Mouse (Mus musculus) liver, postnatal 0 days (tissue): ENCODE data around the gene Spsb4. TPM values are rescaled to one million over a fixed set of nuclear protein-coding genes. Genes with fewer than 3 reads are reported as not detected.
A peak's percentile ranks its signal among the peaks of the same experiment; 100 is the strongest.

Experiments used
- ATAC-seq: fragments of 200-750 bp; cut with Nextera tagmentation; 2 replicates; pipeline ENCODE4 v1.8.0; 2017; ENCODE audit warnings: mild to moderate bottlenecking, moderate library complexity
- DNase-seq: peaks from one replicate; pipeline ENCODE4 v3.0.0-alpha.2; 2016
- H3K27ac ChIP-seq: fragments of 300-500 bp; sonication (generic); 2 replicates; pipeline ENCODE4 v1.5.1; 2014; ENCODE audit warnings: antibody characterized with exemption, moderate library complexity, mild to moderate bottlenecking, low read depth
- H3K27me3 ChIP-seq: fragments of 300-500 bp; sonication (generic); 2 replicates; pipeline ENCODE4 v1.6.1; 2014; ENCODE audit warnings: low read length, control low read depth, mixed read lengths; ENCODE audit not compliant: insufficient read depth
- H3K36me3 ChIP-seq: fragments of 300-500 bp; sonication (generic); replicated peaks from 2 replicates; pipeline ENCODE4 v1.6.1; 2014; ENCODE audit warnings: mild to moderate bottlenecking, control low read depth, low read length, moderate library complexity, mixed read lengths; ENCODE audit not compliant: insufficient read depth
- H3K4me1 ChIP-seq: fragments of 300-500 bp; sonication (generic); 2 replicates; pipeline ENCODE4 v1.6.1; 2014; ENCODE audit warnings: antibody characterized with exemption, mild to moderate bottlenecking, control low read depth; ENCODE audit not compliant: insufficient read depth
- H3K4me2 ChIP-seq: fragments of 300-500 bp; sonication (generic); 2 replicates; pipeline ENCODE4 v1.6.1; 2014; ENCODE audit warnings: low read depth, mild to moderate bottlenecking, low read length, moderate library complexity, mixed read lengths
- H3K4me3 ChIP-seq: fragments of 300-500 bp; sonication (generic); 2 replicates; pipeline ENCODE4 v1.5.1; 2014; ENCODE audit warnings: low read depth, low read length
- H3K9ac ChIP-seq: fragments of 300-500 bp; sonication (generic); replicated peaks from 2 replicates; pipeline ENCODE4 v1.6.1; 2014; ENCODE audit warnings: mild to moderate bottlenecking, moderate library complexity
- H3K9me3 ChIP-seq: fragments of 300-500 bp; sonication (generic); 2 replicates; pipeline ENCODE4 v1.6.1; 2016; ENCODE audit warnings: mild to moderate bottlenecking, control low read depth, low read length, mixed read lengths
- CTCF ChIP-seq: sonication (generic); IDR thresholded peaks from 2 replicates; pipeline ENCODE4 v1.5.1; 2016; ENCODE audit warnings: antibody characterized with exemption, low read depth
- EP300 ChIP-seq: IDR thresholded peaks from 2 replicates; pipeline ENCODE4 v1.6.1; 2016; ENCODE audit warnings: antibody characterized with exemption, low read depth, mild to moderate bottlenecking
- WGBS: fragments of 180-500 bp; shearing (Covaris S2); extraction: QIAGEN DNeasy Blood & Tissue Kit; methylation state at CpG from one replicate; pipeline ENCODE4 v1.1.7; 2014; ENCODE audit not compliant: insufficient replicate concordance; 5-methylcytosine and 5-hydroxymethylcytosine counted together
- polyA plus RNA-seq: library from polyadenylated mRNA; unstranded; fragments of >200 nt; fragmentation: Nextera tagmentation; extraction: Ambion mirVana; gene quantifications from 2 replicates; pipeline ENCODE4 v1.2.1, GENCODE M21; 2015

Spsb4 gene
- 0.99 and 1.0 TPM in 2 replicates for polyA plus RNA-seq

GRCm38 (mm10) chr9:97018677-97019147 is at the start of gene Spsb4:
Spsb4 (minus strand) TSS chr9:97018843.
- Histone ChIP-seq H3K27ac (no peak within 1 kb of the TSS), H3K27me3 (peaks cover 46% of the 10 kb centered on the region), H3K4me1 (peaks cover 12% of the 10 kb centered on the region), H3K4me3 (peak within 1 kb of the TSS; percentile 52), H3K4me2 (peak within 1 kb of the TSS; percentile 84), H3K9me3 (no peaks in the 10 kb centered on the region), H3K9ac (peak within 1 kb of the TSS; percentile 48), H3K36me3 (no peaks in the 10 kb centered on the region)
- peak; percentile 84 for ATAC-seq
- DNase-seq: peak; percentile 74
- TF ChIP-seq EP300 (no peak), CTCF (peak; percentile 52)
- WGBS: 0% methylated on average over 41 of the region's 47 CpGs

GRCm38 (mm10) chr9:97067761-97068160 is 49.1 kb upstream of the Spsb4 start:
- 81% methylated on average over 6 of the region's 6 CpGs for WGBS

GRCm38 (mm10) chr9:97065885-97066284 is 47.2 kb upstream of the Spsb4 start:
- Histone ChIP-seq H3K36me3 (no peaks in the 10 kb centered on the region), H3K4me1 (no peaks in the 10 kb centered on the region), H3K4me3 (no peak overlapping the region), H3K27me3 (no peaks in the 10 kb centered on the region), H3K27ac (no peak overlapping the region), H3K9me3 (no peaks in the 10 kb centered on the region), H3K9ac (no peak overlapping the region), H3K4me2 (no peak overlapping the region)
- 89% methylated on average over 4 of the region's 4 CpGs for WGBS
- DNase-seq (no peak), ATAC-seq (no peak)
- TF ChIP-seq CTCF (no peak), EP300 (no peak)

More at GRCm38 (mm10) chr9:97067761-97068160, 49.1 kb upstream of the Spsb4 start:
- no peak for DNase-seq
- H3K4me2 ChIP-seq: no peak overlapping the region
- no peak overlapping the region for H3K4me3 ChIP-seq
- no peaks in the 10 kb centered on the region for H3K4me1 ChIP-seq
- no peak for TF ChIP-seq CTCF
- TF ChIP-seq EP300: no peak
- H3K9ac ChIP-seq: no peak overlapping the region
- no peaks in the 10 kb centered on the region for H3K27me3 ChIP-seq
- no peaks in the 10 kb centered on the region for H3K9me3 ChIP-seq
- no peak overlapping the region for H3K27ac ChIP-seq
- ATAC-seq: no peak
- H3K36me3 ChIP-seq: no peaks in the 10 kb centered on the region

- Histone ChIP-seq H3K36me3 (no peaks in the 10 kb centered on the region), H3K4me2 (no peak overlapping the region), H3K4me3 (no peak overlapping the region), H3K9ac (no peak overlapping the region), H3K9me3 (no peaks in the 10 kb centered on the region), H3K27ac (no peak overlapping the region), H3K27me3 (no peaks in the 10 kb centered on the region), H3K4me1 (no peaks in the 10 kb centered on the region)
- no peak for DNase-seq
- TF ChIP-seq EP300 (no peak), CTCF (no peak)
- no peak for ATAC-seq
- 78% methylated on average over 5 of the region's 5 CpGs for WGBS
These were observed 46.6 kb upstream of the Spsb4 start for GRCm38 (mm10) chr9:97065216-97065615.

- H3K9me3 ChIP-seq: no peaks in the 10 kb centered on the region
- H3K4me1 ChIP-seq: no peaks in the 10 kb centered on the region
- no peak for TF ChIP-seq CTCF
- no peak for TF ChIP-seq EP300
- H3K27ac ChIP-seq: no peak overlapping the region
- H3K4me3 ChIP-seq: no peak overlapping the region
- H3K36me3 ChIP-seq: no peaks in the 10 kb centered on the region
- H3K9ac ChIP-seq: no peak overlapping the region
- DNase-seq (no peak), ATAC-seq (no peak)
- WGBS: 80% methylated on average over 1 of the region's 1 CpGs
- no peak overlapping the region for H3K4me2 ChIP-seq
- no peaks in the 10 kb centered on the region for H3K27me3 ChIP-seq
These were observed 45.5 kb upstream of the Spsb4 start for GRCm38 (mm10) chr9:97064161-97064560.

DNA sequence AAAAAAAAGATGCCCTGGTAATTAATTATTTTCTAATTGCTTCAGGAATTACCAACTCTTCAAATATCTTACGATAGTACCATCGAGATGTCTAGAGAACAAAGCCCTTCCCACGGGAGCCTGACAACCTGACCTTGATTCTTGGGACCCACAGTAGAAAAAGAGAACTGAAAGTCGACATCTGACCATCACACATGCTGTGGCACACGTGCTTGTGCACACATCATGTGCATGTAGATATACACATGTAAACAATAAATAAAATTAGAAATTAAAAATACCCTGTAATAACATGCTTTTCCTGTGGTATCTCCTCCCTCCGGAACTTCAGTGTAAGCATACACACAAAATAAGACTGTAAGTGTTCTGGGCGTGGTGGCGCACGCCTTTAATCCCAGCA is 43.1 kb upstream of the Spsb4 start:
- WGBS: 83% methylated on average over 9 of the region's 9 CpGs
- Histone ChIP-seq H3K27me3 (peaks cover 4% of the 10 kb centered on the region; the same call in 1 of the 2 replicates), H3K9me3 (no peaks in the 10 kb centered on the region), H3K36me3 (no peaks in the 10 kb centered on the region), H3K4me2 (no peak overlapping the region), H3K9ac (no peak overlapping the region), H3K4me1 (no peaks in the 10 kb centered on the region), H3K27ac (no peak overlapping the region), H3K4me3 (no peak overlapping the region)
- TF ChIP-seq CTCF (no peak), EP300 (no peak)
- ATAC-seq (no peak), DNase-seq (no peak)
